Mouse (Mus musculus): ENCODE results near the gene Ppp1r32.

GRCm38 (mm10) chr19:10497512-10498160, 14.9 kb upstream of the Ppp1r32 start:
- TF ChIP-seq CTCF (IDR thresholded peaks at IDR 0.05; ENCODE audit: low read depth) = no peak
- no peak for TF ChIP-seq EP300 (IDR thresholded peaks at IDR 0.05; ENCODE audit: low read depth)
